Mouse (Mus musculus): ENCODE results near the gene Anapc5.

Gene Anapc5

GRCm38 (mm10) chr5:122799379-122800344 is 21.5 kb downstream of the Anapc5 start:
- in situ Hi-C loops (cut with MboI; ENCODE audit: low sequenced_read_pairs) = no loop called here

- in situ Hi-C loops (cut with MboI; ENCODE audit: low sequenced_read_pairs) = no loop called here
These were observed 22.4 kb downstream of the Anapc5 start for GRCm38 (mm10) chr5:122798557-122799378.

- in situ Hi-C loops (cut with MboI; ENCODE audit: low sequenced_read_pairs) = no loop called here
These were observed 23.3 kb downstream of the Anapc5 start for GRCm38 (mm10) chr5:122797866-122798265.

- in situ Hi-C loops (cut with MboI; ENCODE audit: low sequenced_read_pairs) = no loop called here
These were observed 32.4 kb downstream of the Anapc5 start for GRCm38 (mm10) chr5:122788696-122789095.

GRCm38 (mm10) chr5:122786035-122786819 is 34.9 kb downstream of the Anapc5 start:
- in situ Hi-C loops (cut with MboI; ENCODE audit: low sequenced_read_pairs) = no loop called here

- in situ Hi-C loops (cut with MboI; ENCODE audit: low sequenced_read_pairs) = no loop called here
These were observed 37.3 kb downstream of the Anapc5 start for GRCm38 (mm10) chr5:122783726-122784406.

GRCm38 (mm10) chr5:122782066-122782465 is 39.1 kb downstream of the Anapc5 start:
- in situ Hi-C loops (cut with MboI; ENCODE audit: low sequenced_read_pairs) = no loop called here

GRCm38 (mm10) chr5:122780791-122781432 is 40.2 kb downstream of the Anapc5 start:
- in situ Hi-C loops (cut with MboI; ENCODE audit: low sequenced_read_pairs) = no loop called here

GRCm38 (mm10) chr5:122779277-122779834 is 41.8 kb downstream of the Anapc5 start, which contains the start of gene Camkk2:
Camkk2 (minus strand) TSS chr5:122779409.
- in situ Hi-C loops (cut with MboI; ENCODE audit: low sequenced_read_pairs) = no loop called here

- in situ Hi-C loops (cut with MboI; ENCODE audit: low sequenced_read_pairs) = no loop called here
These were observed 42.6 kb downstream of the Anapc5 start for GRCm38 (mm10) chr5:122778231-122779226.

GRCm38 (mm10) chr5:122777322-122777721 is 43.8 kb downstream of the Anapc5 start:
- in situ Hi-C loops (cut with MboI; ENCODE audit: low sequenced_read_pairs) = no loop called here

GRCm38 (mm10) chr5:122775646-122776286 is 45.4 kb downstream of the Anapc5 start:
- in situ Hi-C loops (cut with MboI; ENCODE audit: low sequenced_read_pairs) = no loop called here

GRCm38 (mm10) chr5:122774743-122775611 is 46.2 kb downstream of the Anapc5 start:
- in situ Hi-C loops (cut with MboI; ENCODE audit: low sequenced_read_pairs) = no loop called here

GRCm38 (mm10) chr5:122773756-122774155 is 47.4 kb downstream of the Anapc5 start:
- in situ Hi-C loops (cut with MboI; ENCODE audit: low sequenced_read_pairs) = no loop called here

GRCm38 (mm10) chr5:122771428-122771827 is 49.7 kb downstream of the Anapc5 start:
- in situ Hi-C loops (cut with MboI; ENCODE audit: low sequenced_read_pairs) = no loop called here

- in situ Hi-C loops (cut with MboI; ENCODE audit: low sequenced_read_pairs) = no loop called here
These were observed 50.3 kb downstream of the Anapc5 start for GRCm38 (mm10) chr5:122770806-122771261.

- in situ Hi-C loops (cut with MboI; ENCODE audit: low sequenced_read_pairs) = no loop called here
These were observed 50.8 kb downstream of the Anapc5 start for GRCm38 (mm10) chr5:122770304-122770703.

All from CH12F3 (cell line).